Mouse (Mus musculus): ENCODE measurements around the gene Cers6.

DNA sequence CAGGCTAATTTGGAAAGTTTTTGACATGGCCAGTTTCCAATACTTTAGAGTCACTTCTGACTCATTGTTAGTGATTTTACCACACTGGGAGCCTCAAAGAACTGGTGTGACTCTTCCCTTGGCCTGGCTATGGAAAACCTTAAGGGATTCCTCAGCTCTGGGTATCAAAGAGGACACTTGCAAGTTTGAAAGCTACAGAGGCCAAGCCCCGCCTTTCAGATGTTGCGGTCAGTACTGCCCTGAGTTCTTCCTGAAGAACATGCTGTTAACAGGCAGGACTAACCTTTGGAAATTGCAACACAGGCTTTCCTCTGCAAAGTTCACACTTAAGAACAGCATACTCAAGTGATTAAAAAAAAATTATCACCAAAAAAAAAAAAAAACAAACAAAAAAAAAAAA, 16.7 kb upstream of the Cers6 start:
- TF ChIP-seq CTCF (IDR thresholded peaks at IDR 0.05; ENCODE audit: low read depth) (no peak), EP300 (IDR thresholded peaks at IDR 0.05; ENCODE audit: low read depth) (no peak)

Data from liver, embryonic 14.5 days (tissue).